Mouse (Mus musculus) layer of hippocampus, adult 2 months (tissue): ENCODE data around the gene Psg19. TPM values are rescaled to one million over a fixed set of nuclear protein-coding genes. Genes with fewer than 3 reads are reported as not detected.
"Not testable (repeated sequence)": the region's sequence is repeated elsewhere in the genome, so short reads cannot be mapped to it uniquely, and the experiment has no call there.

Experiments
- DNase-seq, 2 experiments: peaks; one replicate each; pipeline ENCODE4 v3.0.0; 2022; ENCODE audit warnings: low spot score in 2 of 2
- H3K27ac ChIP-seq: fragments of 200-600 bp; 2 replicates; pipeline ENCODE4 v1.8.1; 2022
- H3K4me3 ChIP-seq: fragments of 200-600 bp; 2 replicates; pipeline ENCODE4 v1.8.1; 2022; ENCODE audit warnings: mild to moderate bottlenecking
- CTCF ChIP-seq: fragments of 200-600 bp; conservative IDR thresholded peaks from 2 replicates; pipeline ENCODE4 v1.8.1; 2022; ENCODE audit warnings: antibody characterized with exemption, mild to moderate bottlenecking, moderate library complexity
- long read RNA-seq, 2 experiments: library from polyadenylated mRNA; stranded (forward); transcript quantifications; one replicate each; pipeline ENCODE4 v2.0.0; 2021; ENCODE audit warnings: borderline mapping rate in 2 of 2
- total RNA-seq, 2 experiments: library from RNA; stranded (reverse); gene quantifications; 2 replicates each; pipeline ENCODE4 v1.2.3; 2021

The Psg19 gene
- total RNA-seq = not detected
- long read RNA-seq, experiment 1 = 0 reads
- long read RNA-seq, experiment 2 = 0 reads

DNA sequence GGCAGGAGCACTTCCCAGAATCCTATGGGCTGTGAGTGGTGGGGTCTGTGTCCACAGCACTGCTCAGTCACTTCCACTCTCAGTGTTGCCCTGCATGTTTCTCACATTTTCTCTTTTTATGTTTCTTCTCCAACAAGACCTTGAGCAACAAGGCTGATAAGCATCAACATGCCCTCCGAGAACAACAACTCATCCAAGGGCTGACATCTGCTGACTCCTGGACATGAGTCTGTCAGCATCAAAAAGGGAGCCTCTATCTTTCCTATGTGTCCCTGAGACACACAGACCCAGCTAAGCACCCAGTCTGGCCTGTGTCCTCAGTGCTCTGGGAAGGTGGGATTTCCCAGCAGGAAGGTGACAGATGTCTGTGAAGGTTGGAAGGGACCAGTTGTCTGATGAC is at the start of gene Psg19:
TSS of gene Psg19 (minus strand) at position 101 of the 400 bp plus-strand sequence.
- H3K4me3 ChIP-seq = no peak within 1 kb of the TSS
- no peak for DNase-seq
- TF ChIP-seq CTCF = no peak
- H3K27ac ChIP-seq = no peak within 1 kb of the TSS

GRCm38 (mm10) chr7:18844811-18845210 is 46.5 kb upstream of the Psg19 start:
- Histone ChIP-seq H3K4me3 (no peak overlapping the region), H3K27ac (no peak overlapping the region)
- no peak for DNase-seq
- TF ChIP-seq CTCF = no peak

- TF ChIP-seq CTCF = no peak
- H3K27ac ChIP-seq = peak overlapping the region; percentile 86; the same call in 1 of the 2 replicates
- peak overlapping the region; percentile 54; the same call in 1 of the 2 replicates for H3K4me3 ChIP-seq
Measured at GRCm38 (mm10) chr7:18841174-18841567, 42.9 kb upstream of the Psg19 start.

DNA sequence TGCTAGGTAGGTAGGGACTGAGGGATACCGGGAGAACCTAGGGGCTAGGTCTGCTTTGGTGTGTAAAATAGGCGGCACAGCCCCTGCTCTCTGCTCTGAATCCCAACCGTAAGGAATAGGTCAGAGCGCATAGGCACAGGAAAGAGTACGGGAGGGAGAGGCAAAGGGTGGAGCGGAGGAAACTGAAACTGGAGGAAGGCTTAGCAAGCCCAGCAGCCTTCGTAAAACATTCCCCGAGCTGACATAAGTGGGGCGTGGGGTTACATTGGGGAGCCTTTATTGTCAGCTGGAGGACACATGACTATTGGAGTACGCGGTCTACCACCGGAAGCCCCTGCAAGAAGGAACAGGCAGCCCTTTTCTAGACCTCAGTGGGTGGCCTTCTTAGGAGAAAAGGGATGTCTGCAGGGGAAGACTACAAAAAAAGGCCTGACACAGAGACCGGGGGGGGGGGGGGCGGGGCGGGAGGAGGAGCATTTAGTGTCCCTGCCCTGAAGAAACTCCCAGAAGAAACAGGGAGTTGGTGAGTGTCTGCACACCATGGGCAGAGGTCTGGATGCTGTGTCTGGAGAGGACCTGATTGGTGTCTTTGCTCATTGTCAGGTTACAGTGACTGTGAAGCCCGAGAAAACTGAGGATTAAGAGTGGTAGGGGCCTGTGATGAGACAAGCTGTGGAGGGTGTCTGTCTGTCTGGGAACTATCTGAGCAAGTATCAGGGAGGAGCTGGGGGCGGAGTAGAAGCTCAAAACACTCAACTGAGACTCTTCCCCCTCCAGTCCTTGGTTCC is 42.3 kb upstream of the Psg19 start:
- Histone ChIP-seq H3K27ac (peak overlapping the region; percentile 86), H3K4me3 (peak overlapping the region; percentile 54)
- no peak for DNase-seq
- TF ChIP-seq CTCF = no peak

More at GRCm38 (mm10) chr7:18841174-18841567, 42.9 kb upstream of the Psg19 start:
- no peak for DNase-seq

DNA sequence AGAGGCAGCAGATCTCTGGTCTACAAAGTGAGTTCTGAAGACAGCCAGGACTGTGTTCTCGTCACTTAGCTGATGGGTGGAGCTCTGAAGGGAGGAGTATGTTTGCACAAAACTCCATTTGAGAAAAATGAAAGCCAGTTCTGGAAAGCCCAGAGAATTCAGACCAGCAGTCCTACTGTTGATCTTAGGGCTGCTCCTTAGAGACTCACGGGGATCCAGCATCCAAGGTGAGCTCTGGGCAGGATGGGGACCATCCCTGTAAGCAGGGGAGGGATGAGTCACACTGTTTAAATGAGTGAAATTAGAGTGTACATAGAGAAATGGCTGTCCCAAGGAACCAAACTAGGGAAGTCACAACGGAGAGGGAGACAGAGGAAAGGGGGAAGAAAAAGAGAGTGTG is 41.5 kb upstream of the Psg19 start, which contains the start of gene Mill2:
TSS of gene Mill2 (plus strand) at position 102 of the 400 bp plus-strand sequence.
- no peak for TF ChIP-seq CTCF
- Histone ChIP-seq H3K4me3 (peak within 1 kb of the TSS; percentile 54), H3K27ac (peak within 1 kb of the TSS; percentile 86)
- DNase-seq = no peak

DNA sequence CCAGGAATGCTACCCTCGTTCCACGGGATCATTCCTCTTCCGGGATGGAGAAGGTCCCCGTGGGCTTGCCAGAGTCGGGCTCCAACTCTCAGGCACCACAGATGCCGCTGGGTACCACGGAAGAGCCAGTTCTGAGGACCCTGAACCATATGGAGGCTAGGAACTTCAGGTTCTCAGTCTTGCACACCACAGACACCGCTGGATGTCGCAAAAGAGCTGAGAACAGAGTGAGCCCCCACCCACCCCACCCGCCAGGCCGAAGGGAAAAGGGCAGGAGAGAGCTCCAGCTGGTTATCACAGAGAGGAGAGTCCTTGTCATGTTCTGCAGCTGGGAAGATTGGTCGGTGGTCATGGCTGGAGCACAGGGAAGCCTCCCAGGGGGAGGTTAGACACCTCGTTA is 34.0 kb upstream of the Psg19 start:
- Histone ChIP-seq H3K27ac (no peak overlapping the region), H3K4me3 (no peak overlapping the region)
- TF ChIP-seq CTCF = peak; percentile 44
- no peak for DNase-seq

GRCm38 (mm10) chr7:18829545-18829944 is 31.2 kb upstream of the Psg19 start:
- no peak overlapping the region for H3K4me3 ChIP-seq
- no peak for TF ChIP-seq CTCF
- no peak overlapping the region for H3K27ac ChIP-seq
- no peak for DNase-seq

- DNase-seq = no peak
- TF ChIP-seq CTCF = peak; percentile 69
- Histone ChIP-seq H3K27ac (no peak overlapping the region), H3K4me3 (no peak overlapping the region)
Measured at GRCm38 (mm10) chr7:18828592-18828991, 30.3 kb upstream of the Psg19 start.

GRCm38 (mm10) chr7:18827792-18828546 is 29.6 kb upstream of the Psg19 start:
- no peak overlapping the region for H3K27ac ChIP-seq
- DNase-seq = no peak
- H3K4me3 ChIP-seq = no peak overlapping the region
- no peak for TF ChIP-seq CTCF

DNA sequence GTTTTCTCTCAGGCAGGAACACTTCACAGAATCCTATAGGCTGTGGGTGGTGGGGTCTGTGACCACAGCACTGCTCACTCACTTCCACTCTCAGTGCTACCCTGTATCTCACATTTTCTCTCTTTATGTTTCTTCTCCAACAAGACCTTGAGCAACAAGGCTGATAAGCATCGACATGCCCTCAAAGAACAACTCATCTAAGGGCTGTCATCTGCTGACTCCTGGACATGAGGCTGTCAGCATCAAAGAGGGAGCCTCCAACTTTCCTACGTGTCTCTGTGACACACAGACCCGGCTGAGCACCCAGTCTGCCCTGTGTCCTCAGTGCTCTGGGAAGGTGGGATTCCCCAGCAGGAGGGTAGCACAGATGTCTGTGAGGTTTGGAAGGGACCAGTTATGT is 23.2 kb upstream of the Psg19 start, which contains the start of gene Psg17:
TSS of gene Psg17 (minus strand) at position 101 of the 400 bp plus-strand sequence.
- no peak for DNase-seq
- no peak within 1 kb of the TSS for H3K4me3 ChIP-seq
- no peak within 1 kb of the TSS for H3K27ac ChIP-seq
- TF ChIP-seq CTCF = no peak

DNA sequence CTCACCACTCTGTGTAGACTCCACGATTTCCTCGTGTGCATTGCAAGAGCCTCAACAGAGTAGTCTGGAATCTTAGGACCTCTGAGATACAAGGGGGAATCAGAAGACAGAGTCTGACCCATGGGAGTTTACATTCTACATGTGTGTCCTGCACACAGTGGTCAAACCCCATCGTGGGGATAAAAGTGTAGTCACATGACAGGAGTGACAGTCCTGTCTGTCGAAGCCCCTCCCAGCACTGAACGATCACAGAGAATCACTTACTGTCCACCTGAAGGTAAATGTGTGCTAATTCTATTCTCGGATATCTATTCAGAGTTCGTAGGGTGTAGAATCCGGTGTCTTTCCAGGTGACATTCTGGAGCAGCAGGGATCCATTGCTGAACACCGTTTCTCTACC is 20.0 kb upstream of the Psg19 start:
- H3K4me3 ChIP-seq = no peak overlapping the region
- no peak overlapping the region for H3K27ac ChIP-seq
- no peak for TF ChIP-seq CTCF
- no peak for DNase-seq

GRCm38 (mm10) chr7:18803526-18803925 is 5.2 kb upstream of the Psg19 start:
- DNase-seq = no peak
- Histone ChIP-seq H3K4me3 (no peak overlapping the region), H3K27ac (no peak overlapping the region)
- TF ChIP-seq CTCF = no peak

DNA sequence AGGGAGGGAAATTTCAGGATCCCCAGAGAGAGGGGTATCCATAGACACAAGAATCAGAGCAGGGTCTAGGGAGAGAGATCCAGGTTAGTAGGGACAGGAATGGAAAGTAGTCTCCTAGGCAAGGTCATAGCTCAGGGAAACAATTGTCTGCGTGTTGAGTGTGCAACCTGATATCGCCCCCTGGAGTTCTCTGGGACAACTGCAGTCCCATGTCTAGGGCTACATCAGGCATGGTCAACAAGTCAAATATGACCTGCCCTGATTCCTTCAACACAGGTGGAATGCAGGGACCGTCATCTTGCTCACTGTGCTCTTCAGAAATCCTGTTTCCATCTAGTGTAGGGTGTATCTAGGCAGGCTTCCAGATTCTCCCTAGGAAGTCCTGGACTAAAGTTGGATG is 809 bp upstream of the Psg19 start:
- H3K4me3 ChIP-seq = no peak overlapping the region
- TF ChIP-seq CTCF = peak; percentile 50
- DNase-seq = no peak

GRCm38 (mm10) chr7:18790671-18791070 is 7.6 kb downstream of the Psg19 start:
- not testable (repeated sequence) for H3K27ac ChIP-seq, DNase-seq, H3K4me3 ChIP-seq

More for the DNA sequence above, 809 bp upstream of the Psg19 start:
- H3K27ac ChIP-seq = no peak overlapping the region
